Mouse (Mus musculus): Measurements from ENCODE around the gene Runx2.

The Runx2 gene

DNA sequence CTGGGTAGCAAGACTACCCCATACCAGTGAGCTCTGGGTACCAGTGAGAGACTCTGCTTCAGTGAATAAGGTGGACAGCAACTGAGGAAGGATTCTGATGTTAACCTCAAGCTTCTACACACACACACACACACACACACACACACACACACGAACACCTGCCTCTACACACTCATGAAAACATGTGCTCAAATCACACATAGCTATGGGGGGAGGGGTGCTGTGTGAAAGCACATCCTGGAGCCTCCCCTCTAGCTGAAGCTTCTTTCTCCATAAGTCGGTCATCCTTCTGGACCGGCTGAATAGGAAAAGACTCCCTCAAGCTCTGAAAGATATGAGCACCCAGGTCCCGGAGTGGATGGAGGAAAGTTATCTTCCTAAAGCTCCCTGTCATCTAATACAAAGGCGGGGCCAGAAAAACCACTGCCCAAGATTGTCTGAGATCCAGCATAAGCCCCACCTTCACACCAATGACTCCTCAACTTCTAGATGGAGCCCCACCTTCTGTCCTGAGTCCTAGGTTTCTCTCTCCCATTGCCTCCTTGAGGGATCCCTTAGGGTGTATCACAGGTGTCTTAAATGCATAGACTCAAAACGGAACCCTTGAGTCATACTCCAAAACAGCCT is 152.4 kb downstream of the Runx2 start:
- in situ Hi-C loops (cut with MboI), result no loop called here

DNA sequence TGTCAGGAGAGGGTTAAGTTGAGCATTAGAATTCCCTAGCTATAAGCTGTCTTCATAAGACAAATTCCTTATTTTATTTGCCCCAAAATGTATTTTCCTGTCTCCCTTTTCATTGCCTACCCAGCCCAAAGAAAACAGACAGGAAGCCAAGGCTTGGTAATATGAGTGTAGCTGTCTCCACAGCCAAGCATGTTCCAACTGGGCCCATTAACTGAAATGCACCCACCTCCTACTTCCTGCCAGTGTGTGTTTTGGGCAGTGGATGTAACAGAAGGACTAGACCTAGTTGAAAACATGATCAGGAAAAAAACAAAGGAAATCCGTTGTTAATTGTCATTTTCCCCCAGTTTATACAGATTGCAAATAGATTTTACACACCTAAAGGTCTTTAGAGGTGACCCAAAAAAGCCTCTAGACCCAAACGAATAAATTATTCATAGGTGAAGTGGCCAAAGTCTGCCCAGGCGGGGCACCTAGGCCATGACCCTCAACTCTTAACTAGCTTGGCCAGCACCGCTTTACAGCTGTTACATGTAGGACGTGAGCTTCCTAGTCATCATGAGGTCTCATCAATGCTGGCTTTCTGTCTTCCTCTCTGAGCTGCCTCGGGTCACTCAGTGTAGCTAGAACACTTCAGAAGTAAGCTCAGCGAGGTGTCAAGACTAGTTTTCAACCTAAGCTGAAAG is 154.3 kb downstream of the Runx2 start:
- in situ Hi-C loops (cut with MboI), result no loop called here

DNA sequence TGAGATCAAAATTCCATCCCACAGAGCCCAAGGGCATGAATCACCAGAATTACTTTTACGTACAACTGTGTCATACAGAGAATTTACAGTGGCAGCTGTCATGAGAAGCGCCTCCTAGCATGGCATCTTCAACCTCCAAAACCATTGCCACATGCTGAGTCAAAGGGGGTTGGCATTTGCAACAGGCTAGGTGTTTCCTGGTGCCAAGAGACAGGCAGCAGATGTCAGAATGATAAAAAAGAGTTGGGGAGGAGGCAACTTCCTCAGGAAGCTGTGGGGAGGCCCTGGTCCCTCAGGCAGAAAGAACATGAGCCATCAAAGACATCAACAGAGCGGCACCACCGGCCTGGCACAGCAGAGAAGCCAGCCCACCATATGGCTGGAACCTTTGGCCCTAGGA is 160.1 kb downstream of the Runx2 start:
- in situ Hi-C loops (cut with MboI), result no loop called here

DNA sequence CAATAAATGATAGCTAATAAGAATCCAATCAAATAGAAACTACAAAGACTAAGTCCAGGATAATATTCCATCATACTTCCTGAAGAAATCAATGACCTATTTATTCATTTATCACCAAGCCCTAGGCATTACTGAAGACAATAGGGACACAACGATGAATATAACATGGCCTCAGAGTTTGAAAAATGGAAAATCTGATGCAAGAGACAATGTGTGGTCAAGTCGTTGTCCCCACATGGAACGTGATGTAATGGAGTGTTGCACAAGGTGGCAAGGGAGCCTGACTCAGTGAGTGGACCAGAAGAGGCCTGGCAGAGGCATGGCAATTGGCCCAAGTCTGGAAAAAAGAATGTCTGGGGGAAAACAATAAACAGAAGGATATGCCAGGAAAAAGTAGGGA is 161.5 kb downstream of the Runx2 start:
- in situ Hi-C loops (cut with MboI), result no loop called here

DNA sequence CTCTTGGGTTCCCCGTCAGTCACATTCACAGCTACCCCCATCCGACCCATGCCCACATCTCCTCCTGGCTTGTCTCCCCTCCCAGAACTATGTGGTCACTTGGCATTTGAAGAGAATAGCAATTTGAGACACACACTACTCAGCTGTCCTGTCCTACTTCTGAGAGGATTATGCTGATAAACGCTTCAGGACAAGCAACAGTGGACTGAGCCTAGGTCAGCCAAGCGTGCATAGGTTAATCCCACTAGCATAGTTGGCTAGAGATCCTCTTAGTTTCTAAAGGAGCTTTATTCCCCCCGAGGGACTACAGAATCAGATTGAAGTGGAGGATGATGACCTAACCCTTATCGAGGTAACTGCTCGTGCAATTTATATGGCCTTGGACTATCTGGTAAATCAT is 162.5 kb downstream of the Runx2 start:
- in situ Hi-C loops (cut with MboI), result no loop called here

DNA sequence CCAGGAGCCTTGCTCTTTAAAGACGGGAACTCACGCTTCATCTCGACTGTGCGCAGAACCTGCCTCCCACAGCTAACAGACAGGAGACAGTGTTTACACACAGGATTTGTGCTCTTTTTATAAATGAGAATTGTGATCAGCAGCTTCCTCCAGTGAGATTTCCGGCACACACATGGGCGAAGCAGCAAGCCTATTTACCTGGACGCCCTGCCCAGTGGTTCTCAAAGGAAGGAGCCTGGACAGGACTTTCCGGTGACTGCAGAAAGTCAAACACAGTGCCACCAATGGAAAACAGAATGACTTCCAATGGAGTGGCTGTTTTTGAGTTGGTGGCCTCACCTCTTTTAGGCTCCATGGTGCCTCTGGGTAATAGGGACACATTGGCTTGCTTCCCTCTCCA is 163.0 kb downstream of the Runx2 start:
- in situ Hi-C loops (cut with MboI), result no loop called here

DNA sequence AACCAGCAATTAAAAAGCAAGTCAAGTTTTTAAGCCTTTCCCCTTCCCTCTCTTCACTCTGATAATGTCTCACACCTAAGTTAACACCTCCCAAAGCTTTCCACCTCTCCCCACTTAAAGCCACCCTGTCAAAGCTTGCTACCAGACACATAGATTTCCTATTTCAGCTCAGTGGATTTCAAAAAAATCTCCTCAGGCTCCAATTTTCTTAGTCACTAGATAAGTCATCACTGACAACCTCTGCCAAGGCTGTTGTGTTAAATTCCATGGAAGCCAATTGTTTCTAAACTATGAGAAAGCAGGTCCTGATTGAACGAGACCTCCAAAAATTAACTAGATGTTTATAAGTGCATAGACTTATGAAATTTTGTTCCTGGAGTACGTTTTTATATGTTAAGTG is 164.2 kb downstream of the Runx2 start:
- in situ Hi-C loops (cut with MboI), result no loop called here

DNA sequence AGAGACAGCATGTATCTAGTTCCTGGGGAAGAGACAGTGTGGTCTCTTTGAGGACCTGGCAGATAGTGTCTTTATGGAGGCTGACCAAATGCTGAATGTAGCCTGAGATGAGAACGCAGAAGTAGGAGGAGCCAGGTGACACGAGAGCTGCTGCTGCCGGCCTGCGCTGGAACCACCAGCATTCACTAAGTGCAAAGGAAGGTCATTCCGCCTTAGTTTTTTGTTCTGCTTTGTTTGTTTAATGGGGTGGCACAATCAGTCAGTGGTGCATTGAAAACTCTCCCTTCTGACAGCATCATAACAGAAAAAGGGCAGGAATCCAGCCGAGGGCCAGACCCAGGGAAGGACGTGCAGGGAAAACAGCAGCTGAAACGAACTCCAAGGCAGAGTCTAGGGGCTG is 165.5 kb downstream of the Runx2 start:
- in situ Hi-C loops (cut with MboI), result no loop called here

DNA sequence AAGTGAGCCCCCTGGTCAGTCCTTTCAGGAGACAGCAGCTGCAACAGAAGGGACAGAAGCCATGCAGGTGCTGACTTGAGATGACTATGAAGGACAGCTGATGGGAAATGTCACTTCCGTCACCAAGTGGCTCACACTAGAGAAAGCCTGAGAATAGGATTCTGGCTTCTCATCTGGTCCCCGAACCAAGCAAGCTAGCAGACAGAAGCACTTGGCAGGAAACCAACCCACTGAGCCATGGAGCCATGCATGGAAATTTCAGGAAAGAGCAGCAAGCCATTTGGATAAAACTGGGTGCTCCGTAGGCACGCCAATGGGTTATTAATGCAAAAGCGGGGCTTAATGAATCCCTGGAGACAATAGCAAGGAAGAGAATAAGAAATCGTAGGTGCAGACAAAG is 166.7 kb downstream of the Runx2 start:
- in situ Hi-C loops (cut with MboI), result no loop called here

DNA sequence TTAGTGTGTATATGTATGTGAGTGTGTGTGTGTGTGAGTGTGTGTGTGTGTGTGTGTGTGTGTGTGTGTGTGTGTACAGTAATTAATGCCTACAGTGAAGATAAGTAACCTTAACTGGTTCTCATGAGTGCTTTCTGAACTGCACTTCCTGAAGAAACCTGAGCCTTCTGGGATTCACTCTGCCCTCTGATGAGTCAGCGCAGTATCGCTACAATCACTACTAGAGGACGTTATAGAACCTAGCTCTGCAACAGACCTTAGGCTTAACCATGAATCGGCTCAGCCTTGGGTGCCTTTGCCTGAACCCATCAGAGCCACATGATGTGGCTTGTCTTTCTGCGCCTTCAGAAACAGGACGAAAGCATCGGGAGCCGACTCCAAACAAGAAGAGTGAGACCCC is 169.5 kb downstream of the Runx2 start:
- in situ Hi-C loops (cut with MboI), result no loop called here

DNA sequence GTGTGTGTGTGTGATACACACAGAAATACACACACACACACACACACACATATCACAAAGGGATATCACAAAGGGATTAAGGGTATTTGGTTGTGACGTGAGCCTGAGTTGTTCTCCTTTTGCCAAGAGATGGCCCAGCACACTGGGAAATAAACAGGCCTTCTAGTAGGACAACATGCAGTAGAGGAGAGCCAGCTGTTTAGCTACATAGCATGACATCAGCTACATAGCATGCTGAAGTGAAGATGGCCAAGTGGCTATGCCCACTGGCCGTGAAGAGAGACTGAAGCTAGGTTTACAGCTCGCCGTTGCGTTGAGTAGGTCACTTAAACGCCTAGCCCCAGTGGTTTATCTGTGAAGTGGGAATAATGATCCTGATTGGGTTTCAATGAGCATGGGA is 171.3 kb downstream of the Runx2 start:
- in situ Hi-C loops (cut with MboI), result no loop called here

DNA sequence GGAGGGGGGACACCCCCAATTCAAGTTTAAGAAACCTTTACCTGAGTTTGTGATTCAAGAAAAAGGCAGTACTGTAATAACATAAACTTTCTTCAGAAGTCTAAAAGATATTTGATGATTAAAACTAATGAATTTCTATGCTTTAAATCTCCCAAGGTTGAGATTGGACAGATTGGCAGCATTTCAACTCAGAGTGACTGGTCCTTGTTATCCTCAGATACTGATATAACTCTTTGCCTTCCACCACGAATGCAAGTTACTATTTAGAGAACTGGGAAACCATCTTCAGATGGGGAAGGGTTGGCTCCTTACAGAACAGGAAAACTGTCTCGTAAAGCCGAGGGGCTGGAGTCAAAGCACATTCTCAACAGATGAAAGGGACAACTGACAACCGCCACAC is 172.5 kb downstream of the Runx2 start:
- in situ Hi-C loops (cut with MboI), result no loop called here

DNA sequence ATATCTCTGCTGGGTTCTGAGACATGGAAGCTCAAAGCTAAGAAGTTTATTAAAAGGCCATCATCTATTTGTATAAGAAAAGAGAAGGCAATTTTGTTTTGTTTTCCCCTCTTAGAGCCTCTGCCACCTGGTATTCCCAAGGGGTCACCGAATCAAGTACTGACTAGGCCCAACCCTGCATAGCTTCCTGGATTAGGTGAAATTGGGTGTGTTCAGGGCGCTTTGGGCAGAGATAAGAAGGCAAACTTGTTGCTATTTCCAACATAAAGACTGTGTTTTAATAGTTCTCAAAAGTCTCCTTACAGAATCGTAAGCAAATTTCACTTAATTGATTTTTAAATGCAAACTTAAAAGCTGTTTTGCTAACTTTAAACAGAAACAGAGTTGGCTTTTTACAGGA is 173.7 kb downstream of the Runx2 start:
- in situ Hi-C loops (cut with MboI), result no loop called here

DNA sequence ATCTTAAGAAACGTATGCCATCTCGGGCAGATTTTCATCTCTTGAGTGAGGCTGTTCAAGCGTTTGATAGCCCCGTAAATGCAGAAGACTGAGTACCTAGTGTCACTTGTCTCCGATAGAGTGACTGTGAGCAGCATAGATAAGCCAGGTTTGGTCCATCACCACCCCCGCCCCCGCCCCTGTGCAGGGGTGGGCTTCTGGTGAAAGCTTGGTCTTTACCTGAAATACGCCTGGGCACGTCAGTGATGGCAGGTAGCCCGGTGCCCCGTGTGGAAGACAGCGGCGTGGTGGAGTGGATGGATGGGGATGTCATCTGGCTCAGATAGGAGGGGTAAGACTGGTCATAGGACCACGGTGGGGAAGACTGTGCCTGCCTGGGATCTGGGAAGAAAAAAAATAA is 175.2 kb downstream of the Runx2 start:
- in situ Hi-C loops (cut with MboI), result no loop called here

DNA sequence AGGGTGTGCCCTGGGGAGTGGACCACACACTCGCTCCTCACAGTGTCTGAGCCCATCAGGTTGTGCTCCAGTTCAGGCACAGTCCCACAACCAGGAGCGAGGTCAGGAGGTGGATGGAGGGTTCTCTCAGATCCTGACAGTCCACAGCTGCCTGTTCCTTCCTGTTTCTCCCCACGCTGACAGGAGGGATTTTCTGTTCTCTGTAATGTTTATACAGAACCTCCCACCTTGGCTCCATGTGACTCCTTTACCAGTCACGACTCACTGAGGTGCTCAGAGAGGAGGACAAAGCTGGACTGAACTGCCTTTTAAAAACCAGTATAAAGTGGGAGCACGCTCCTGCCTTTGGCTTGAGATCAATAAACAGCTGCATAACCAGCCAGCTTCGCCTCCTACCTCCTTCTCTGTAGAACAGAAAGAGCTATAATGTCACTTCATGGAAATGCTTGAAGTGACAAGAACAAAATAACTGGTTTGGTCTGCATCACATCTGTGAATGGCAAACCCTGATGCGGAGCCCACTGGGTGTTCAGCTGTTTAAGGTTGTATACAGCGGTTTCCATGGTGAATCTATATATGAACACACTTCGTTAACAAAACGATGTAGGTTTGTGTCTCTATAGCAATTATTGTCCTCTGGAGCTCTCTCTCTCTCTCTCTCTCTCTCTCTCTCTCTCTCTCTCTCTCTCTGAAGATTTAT is 177.3 kb downstream of the Runx2 start:
- in situ Hi-C loops (cut with MboI), result no loop called here

DNA sequence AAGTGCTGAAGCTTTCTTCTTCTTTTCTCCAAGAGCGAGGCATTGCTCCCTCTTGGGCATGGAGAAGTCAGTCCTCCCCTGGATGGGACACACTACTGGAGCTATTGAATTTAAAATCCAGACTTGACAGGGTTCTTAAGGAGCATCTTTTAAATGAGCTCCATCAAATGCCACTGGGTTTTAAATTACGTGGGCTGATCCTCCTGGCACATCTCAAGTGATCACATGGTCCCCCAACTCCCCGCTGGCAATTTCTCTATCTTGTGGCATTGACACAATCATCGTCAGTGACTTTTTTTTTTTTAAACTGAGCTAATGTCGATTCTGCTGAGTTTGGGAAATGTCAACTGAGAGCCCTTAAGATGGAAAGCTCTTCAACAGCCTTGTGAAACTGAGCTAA is 180.1 kb downstream of the Runx2 start:
- in situ Hi-C loops (cut with MboI), result no loop called here

DNA sequence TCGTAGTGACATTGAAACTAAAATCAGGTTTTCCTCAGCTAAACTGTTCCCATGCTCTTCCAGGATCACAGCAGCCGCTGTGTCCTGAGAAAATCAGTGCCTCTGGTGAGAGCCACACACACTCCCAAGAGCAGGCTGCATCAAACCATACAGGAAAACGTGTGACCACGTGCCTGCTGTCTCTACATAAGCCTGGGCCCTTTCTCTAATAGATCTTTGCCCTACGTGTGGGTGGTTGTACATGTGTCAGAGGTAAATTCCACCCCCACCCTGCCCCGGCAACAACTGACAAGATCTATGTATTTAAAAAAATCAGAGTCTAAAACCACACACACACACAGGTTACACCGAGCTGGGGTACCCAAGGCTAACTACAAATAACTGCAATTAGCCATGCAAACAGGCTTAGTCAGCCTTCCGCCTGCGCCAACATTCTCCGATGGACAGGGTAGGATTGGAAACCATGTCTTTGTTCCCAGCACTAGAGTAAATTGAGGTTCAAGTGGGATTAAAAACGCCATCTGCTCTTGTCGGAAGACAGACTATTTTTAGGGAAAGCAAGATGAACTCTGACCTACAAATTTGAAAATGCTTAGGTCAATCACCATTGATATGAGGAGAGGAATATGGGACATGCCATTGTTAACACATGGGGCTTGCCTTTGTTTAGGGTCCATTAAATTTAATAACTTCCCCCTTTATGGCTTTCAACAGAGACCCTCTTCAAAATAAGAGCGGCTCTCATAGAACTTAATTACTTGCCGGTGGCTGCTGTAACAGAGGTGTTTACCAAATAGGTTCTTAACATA is 180.8 kb downstream of the Runx2 start:
- in situ Hi-C loops (cut with MboI), result no loop called here

DNA sequence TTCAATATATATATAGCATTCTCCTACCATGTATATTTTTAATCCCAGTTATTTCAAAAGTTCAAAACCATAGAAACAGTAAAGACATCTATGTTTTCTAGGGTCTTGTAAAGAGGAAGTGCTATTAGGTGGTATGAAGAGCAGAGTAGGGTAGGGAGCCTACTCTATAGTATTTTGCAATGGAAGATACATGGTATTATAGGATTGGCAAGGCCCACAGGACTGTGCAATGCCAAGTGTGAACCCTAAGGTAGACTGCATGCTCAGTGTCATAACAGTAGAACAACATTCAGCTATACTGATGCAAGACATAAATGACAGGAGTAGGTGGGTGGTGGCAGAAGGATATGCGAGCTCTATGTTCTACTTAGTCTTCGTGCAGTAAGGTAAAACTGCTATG is 181.7 kb downstream of the Runx2 start:
- in situ Hi-C loops (cut with MboI), result no loop called here

DNA sequence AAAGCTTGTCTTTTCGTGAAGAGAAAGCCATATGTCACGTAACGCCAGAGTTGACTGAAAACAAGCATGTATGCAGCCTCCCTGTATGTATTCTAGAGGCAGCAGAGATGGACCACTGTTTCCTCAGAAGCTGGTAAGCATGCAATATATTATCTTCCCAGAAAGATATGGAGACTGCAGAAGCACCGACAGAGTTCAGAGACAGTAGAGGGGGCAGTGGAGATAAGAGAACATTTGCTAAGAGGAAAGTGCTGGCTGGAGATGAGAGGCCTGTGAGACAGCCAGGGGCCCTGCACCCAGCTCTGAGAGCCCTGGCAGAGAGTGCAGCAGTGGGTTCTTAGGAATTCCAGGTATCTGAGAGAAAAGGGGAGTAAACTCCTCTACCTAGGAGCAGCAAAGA is 182.3 kb downstream of the Runx2 start:
- in situ Hi-C loops (cut with MboI), result no loop called here

DNA sequence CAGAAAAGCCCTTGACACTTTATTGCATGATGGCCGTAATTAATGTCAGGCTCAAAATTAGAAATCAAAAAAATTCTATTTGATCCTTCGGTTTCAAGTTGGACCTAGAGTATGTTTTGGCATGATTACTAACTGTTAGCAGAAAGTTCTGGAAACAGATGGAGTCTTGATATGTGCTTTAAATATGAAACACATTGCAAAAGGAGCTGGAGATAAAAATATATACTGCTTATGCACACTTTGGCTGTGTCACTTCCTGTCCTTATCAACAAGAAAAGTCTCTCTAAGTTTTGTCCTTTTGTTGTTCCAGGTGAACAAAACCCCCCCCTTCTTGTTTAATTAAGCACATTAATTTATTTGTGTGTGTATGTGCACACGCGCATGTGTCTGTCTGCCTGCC is 183.0 kb downstream of the Runx2 start:
- in situ Hi-C loops (cut with MboI), result no loop called here

DNA sequence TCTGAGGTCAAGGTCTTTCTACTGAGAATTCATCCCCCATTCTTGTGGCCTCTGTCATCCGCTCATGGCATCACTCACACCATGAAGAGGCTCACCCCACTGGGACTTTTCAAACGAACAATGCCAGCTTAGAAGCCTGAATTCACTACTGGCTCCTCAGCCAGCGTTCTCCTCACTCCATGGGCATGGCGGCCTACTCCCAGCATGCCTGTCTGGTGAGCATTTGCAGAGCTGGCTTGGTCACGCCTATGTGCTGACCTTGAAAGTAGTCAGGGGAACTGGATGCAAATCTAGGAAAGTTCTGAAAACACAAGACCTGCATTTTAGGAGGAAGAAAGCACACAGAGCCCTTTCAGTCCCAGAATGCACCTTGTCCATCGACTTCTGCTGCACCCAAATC is 187.3 kb downstream of the Runx2 start:
- in situ Hi-C loops (cut with MboI), result no loop called here

DNA sequence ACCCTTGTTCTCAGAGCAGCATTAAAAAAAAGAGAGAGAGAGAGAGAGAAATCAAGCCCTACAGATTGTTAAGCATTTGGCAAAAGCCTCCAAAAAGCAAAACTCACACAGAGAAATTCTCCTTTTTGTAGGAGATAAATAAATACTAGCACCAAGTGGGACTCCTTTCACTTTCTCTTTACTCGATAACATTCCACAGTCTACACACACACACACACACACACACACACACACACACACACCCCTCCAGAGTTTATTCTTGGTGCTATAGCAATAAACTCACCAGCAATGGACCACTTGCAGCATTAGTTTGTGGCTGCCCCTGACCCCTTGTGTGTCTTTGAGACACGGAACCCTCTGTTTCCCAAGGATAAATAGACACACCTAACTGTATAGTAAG is 190.9 kb downstream of the Runx2 start:
- in situ Hi-C loops (cut with MboI), result no loop called here

DNA sequence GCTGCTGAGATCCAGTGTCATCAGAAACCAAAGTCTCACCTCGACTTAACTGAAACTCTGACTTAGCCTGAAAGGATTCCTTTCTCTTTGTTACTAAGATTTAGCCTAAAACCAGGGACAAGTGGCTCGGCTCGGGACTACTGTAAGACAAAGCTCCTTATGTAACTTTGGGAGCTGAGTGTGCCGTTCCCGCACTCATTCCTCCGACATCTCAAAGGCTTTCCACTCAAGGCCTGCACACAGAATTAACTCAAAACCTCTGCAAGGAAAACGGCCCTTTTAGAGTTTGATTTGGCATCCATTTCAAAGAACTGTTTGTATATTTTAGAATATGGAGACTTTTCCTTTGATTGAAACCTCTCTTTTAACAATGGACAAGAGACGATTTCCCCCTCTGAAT is 191.3 kb downstream of the Runx2 start:
- in situ Hi-C loops (cut with MboI), result no loop called here

Data from mature B cell (primary cell).